Mouse (Mus musculus) bone marrow macrophage, adult 2 months (primary cell): Measurements from ENCODE around the gene Mras.

Experiments used
- CTCF ChIP-seq: IDR thresholded peaks from 2 replicates; pipeline ENCODE4 v1.5.1; 2012; ENCODE audit warnings: low read depth, mild to moderate bottlenecking, low read length, moderate library complexity
- POLR2A ChIP-seq: IDR thresholded peaks from 2 replicates; pipeline ENCODE4 v1.6.1; 2012; ENCODE audit warnings: mild to moderate bottlenecking, low read depth, low read length, borderline replicate concordance

DNA sequence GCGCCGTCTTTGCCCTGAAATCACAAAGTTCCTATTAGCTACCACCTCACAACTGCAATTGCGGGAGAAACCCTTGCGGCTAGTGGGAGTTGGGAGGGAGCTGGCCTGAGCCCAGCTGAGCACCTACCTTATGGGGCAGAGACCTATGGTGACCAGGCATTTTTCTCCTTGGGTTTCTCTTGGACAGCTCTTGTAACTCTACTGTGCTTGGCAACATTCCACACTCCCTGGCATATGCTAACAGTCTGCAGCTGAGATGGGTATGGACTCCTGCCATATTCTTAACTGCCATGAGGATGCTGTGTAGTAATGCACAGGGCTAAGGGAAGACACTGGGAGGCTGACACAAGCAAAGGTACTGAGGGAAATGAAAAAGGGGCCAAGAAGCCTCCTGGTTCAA, 43.6 kb upstream of the Mras start:
- TF ChIP-seq CTCF (no peak), POLR2A (no peak)
